Mouse (Mus musculus) CH12.LX (cell line): ENCODE data around the gene Itpr1. TPM values are rescaled to one million over a fixed set of nuclear protein-coding genes. Genes with fewer than 3 reads are reported as not detected.

Source experiments
- DNase-seq: peaks from one replicate; pipeline ENCODE4 v3.0.0-alpha.2; 2013; ENCODE audit errors: extremely low read depth
- H3K27ac ChIP-seq: 2 replicates; pipeline ENCODE4 v1.5.1; 2012; ENCODE audit warnings: low read depth, mild to moderate bottlenecking, control low read depth, moderate library complexity; ENCODE audit not compliant: insufficient read depth
- H3K27me3 ChIP-seq: replicated peaks from 2 replicates; pipeline ENCODE3; 2012; ENCODE audit warnings: inconsistent platforms
- H3K36me3 ChIP-seq, 2 experiments: replicated peaks in 1 of 2; 2 replicates each; pipeline versions ENCODE3 to v1.6.1; 2012; ENCODE audit warnings: inconsistent platforms in 1 of 2, low read length in 1 of 2, mild to moderate bottlenecking in 1 of 2, mixed read lengths in 1 of 2, moderate library complexity in 1 of 2; ENCODE audit not compliant: control insufficient read depth in 1 of 2, insufficient read depth in 1 of 2
- H3K4me1 ChIP-seq, 2 experiments: 2 replicates each; pipeline ENCODE4 v1.6.1; 2012; ENCODE audit warnings: inconsistent platforms in 1 of 2, moderate library complexity in 1 of 2; ENCODE audit not compliant: insufficient read depth in 2 of 2, control insufficient read depth in 1 of 2
- H3K4me2 ChIP-seq: 2 replicates; pipeline ENCODE4 v1.6.1; 2012; ENCODE audit warnings: low read depth, mild to moderate bottlenecking, control low read depth; ENCODE audit not compliant: poor library complexity, insufficient read depth, severe bottlenecking
- H3K4me3 ChIP-seq, 3 experiments: fragments of 150-350 bp in 1 of 3; sonication (generic) in 1 of 3; replicated peaks in 1 of 3; 2 replicates each; pipeline versions ENCODE3 to v1.5.1; 2011 to 2012; ENCODE audit warnings: low read depth in 2 of 3, low read length in 2 of 3, mild to moderate bottlenecking in 2 of 3, moderate library complexity in 2 of 3, control low read depth in 1 of 3, improper control_type of control experiment in 1 of 3, inconsistent platforms in 1 of 3, mixed read lengths in 1 of 3; ENCODE audit not compliant: poor library complexity in 1 of 3
- H3K79me2 ChIP-seq: replicated peaks from 2 replicates; pipeline ENCODE4 v1.6.1; 2012; ENCODE audit warnings: mild to moderate bottlenecking, moderate library complexity; ENCODE audit not compliant: control insufficient read depth, poor library complexity, insufficient read depth, severe bottlenecking; ENCODE audit errors: extremely low read depth
- H3K9ac ChIP-seq: 2 replicates; pipeline ENCODE4 v1.6.1; 2012; ENCODE audit warnings: low read depth, mild to moderate bottlenecking, control low read depth, moderate library complexity; ENCODE audit not compliant: insufficient read depth
- H3K9me3 ChIP-seq: replicated peaks from 2 replicates; pipeline ENCODE3; 2012; ENCODE audit warnings: low read length, inconsistent platforms, mixed read lengths
- BHLHE40 ChIP-seq: IDR thresholded peaks from 2 replicates; pipeline ENCODE4 v1.6.1; 2011; ENCODE audit warnings: mild to moderate bottlenecking, low read depth, low read length, improper control_type of control experiment
- CHD1 ChIP-seq: IDR thresholded peaks from 2 replicates; pipeline ENCODE4 v1.6.1; 2012; ENCODE audit warnings: low read depth, low read length, improper control_type of control experiment, inconsistent platforms
- CHD2 ChIP-seq: IDR thresholded peaks from 2 replicates; pipeline ENCODE4 v1.6.1; 2011; ENCODE audit warnings: low read length, improper control_type of control experiment
- CTCF ChIP-seq, 2 experiments: IDR thresholded peaks in 1 of 2; conservative IDR thresholded peaks in 1 of 2; 2 replicates each; pipeline ENCODE4 v1.5.1; 2011 to 2012; ENCODE audit warnings: low read depth in 2 of 2, low read length in 2 of 2, improper control_type of control experiment in 1 of 2, inconsistent platforms in 1 of 2, mild to moderate bottlenecking in 1 of 2, moderate library complexity in 1 of 2
- E2F4 ChIP-seq: IDR thresholded peaks from 2 replicates; pipeline ENCODE4 v1.6.1; 2011; ENCODE audit warnings: low read depth, low read length, improper control_type of control experiment; ENCODE audit not compliant: insufficient replicate concordance
- EP300 ChIP-seq: IDR thresholded peaks from 2 replicates; pipeline ENCODE4 v1.6.1; 2011; ENCODE audit warnings: low read length, improper control_type of control experiment
- ETS1 ChIP-seq: conservative IDR thresholded peaks from 2 replicates; pipeline ENCODE4 v1.6.1; 2012; ENCODE audit warnings: low read depth, mild to moderate bottlenecking, inconsistent platforms, low read length, improper control_type of control experiment, moderate library complexity
- GABPA ChIP-seq: IDR thresholded peaks from 2 replicates; pipeline ENCODE4 v1.6.1; 2012; ENCODE audit warnings: low read depth, low read length, improper control_type of control experiment, inconsistent platforms; ENCODE audit not compliant: insufficient replicate concordance
- HCFC1 ChIP-seq: IDR thresholded peaks from 2 replicates; pipeline ENCODE4 v1.6.1; 2012; ENCODE audit warnings: low read depth, mild to moderate bottlenecking, inconsistent platforms, low read length, improper control_type of control experiment
- IRF4 ChIP-seq: IDR thresholded peaks from 2 replicates; pipeline ENCODE4 v1.6.1; 2014; ENCODE audit warnings: low read depth, mild to moderate bottlenecking, inconsistent platforms, low read length, improper control_type of control experiment
- JUN ChIP-seq: IDR thresholded peaks from 2 replicates; pipeline ENCODE4 v1.6.1; 2011; ENCODE audit warnings: low read depth, mild to moderate bottlenecking, low read length, improper control_type of control experiment, moderate library complexity; ENCODE audit not compliant: insufficient read depth
- JUND ChIP-seq: conservative IDR thresholded peaks from 2 replicates; pipeline ENCODE4 v1.6.1; 2011; ENCODE audit warnings: low read depth, low read length, improper control_type of control experiment
- KAT2A ChIP-seq: IDR thresholded peaks from 2 replicates; pipeline ENCODE4 v1.6.1; 2012; ENCODE audit warnings: low read length, improper control_type of control experiment, inconsistent platforms; ENCODE audit not compliant: insufficient replicate concordance
- MAX ChIP-seq: IDR thresholded peaks from 2 replicates; pipeline ENCODE4 v1.6.1; 2011; ENCODE audit warnings: low read length, improper control_type of control experiment
- MAZ ChIP-seq: IDR thresholded peaks from 2 replicates; pipeline ENCODE4 v1.6.1; 2012; ENCODE audit warnings: low read depth, mild to moderate bottlenecking, inconsistent platforms, low read length, improper control_type of control experiment, moderate library complexity
- MEF2A ChIP-seq: IDR thresholded peaks from 2 replicates; pipeline ENCODE4 v1.6.1; 2014; ENCODE audit warnings: low read depth, mild to moderate bottlenecking, inconsistent platforms, low read length, improper control_type of control experiment, borderline replicate concordance
- MXI1 ChIP-seq: IDR thresholded peaks from 2 replicates; pipeline ENCODE4 v1.6.1; 2011; ENCODE audit warnings: mild to moderate bottlenecking, low read depth, low read length, improper control_type of control experiment
- MYC ChIP-seq: IDR thresholded peaks from 2 replicates; pipeline ENCODE4 v1.6.1; 2011; ENCODE audit warnings: low read depth, mild to moderate bottlenecking, improper control_type of control experiment, low read length
- NELFE ChIP-seq: IDR thresholded peaks from 2 replicates; pipeline ENCODE4 v1.6.1; 2011; ENCODE audit warnings: low read depth, low read length, improper control_type of control experiment
- NRF1 ChIP-seq: IDR thresholded peaks from 2 replicates; pipeline ENCODE4 v1.6.1; 2014; ENCODE audit warnings: low read depth, mild to moderate bottlenecking, inconsistent platforms, low read length, improper control_type of control experiment, moderate library complexity
- PAX5 ChIP-seq: IDR thresholded peaks from 2 replicates; pipeline ENCODE4 v1.6.1; 2012; ENCODE audit warnings: low read length, inconsistent platforms, mixed read lengths
- POLR2A ChIP-seq: IDR thresholded peaks from 2 replicates; pipeline ENCODE4 v1.6.1; 2011; ENCODE audit warnings: low read depth, mild to moderate bottlenecking, improper control_type of control experiment, low read length
- POLR2AphosphoS2 ChIP-seq: IDR thresholded peaks from 2 replicates; pipeline ENCODE4 v1.6.1; 2011; ENCODE audit warnings: low read depth, low read length, improper control_type of control experiment
- RAD21 ChIP-seq: IDR thresholded peaks from 2 replicates; pipeline ENCODE4 v1.6.1; 2011; ENCODE audit warnings: low read depth, mild to moderate bottlenecking, low read length, improper control_type of control experiment, moderate library complexity
- RCOR1 ChIP-seq: conservative IDR thresholded peaks from 2 replicates; pipeline ENCODE4 v1.6.1; 2012; ENCODE audit warnings: low read depth, mild to moderate bottlenecking, inconsistent platforms, low read length, improper control_type of control experiment
- SIN3A ChIP-seq: IDR thresholded peaks from 2 replicates; pipeline ENCODE4 v1.6.1; 2012; ENCODE audit warnings: low read length, improper control_type of control experiment, inconsistent platforms
- SMC3 ChIP-seq: IDR thresholded peaks from 2 replicates; pipeline ENCODE4 v1.6.1; 2011; ENCODE audit warnings: low read depth, low read length, improper control_type of control experiment
- TBP ChIP-seq: conservative IDR thresholded peaks from 2 replicates; pipeline ENCODE4 v1.6.1; 2011; ENCODE audit warnings: low read depth, low read length, improper control_type of control experiment
- TCF12 ChIP-seq: IDR thresholded peaks from 2 replicates; pipeline ENCODE4 v1.6.1; 2014; ENCODE audit warnings: low read depth, mild to moderate bottlenecking, inconsistent platforms, low read length, improper control_type of control experiment
- UBTF ChIP-seq: IDR thresholded peaks from 2 replicates; pipeline ENCODE4 v1.6.1; 2012; ENCODE audit warnings: low read depth, mild to moderate bottlenecking, inconsistent platforms, low read length, improper control_type of control experiment, moderate library complexity
- USF1 ChIP-seq: IDR thresholded peaks from 2 replicates; pipeline ENCODE4 v1.6.1; 2014; ENCODE audit warnings: low read depth, mild to moderate bottlenecking, inconsistent platforms, low read length, improper control_type of control experiment
- USF2 ChIP-seq: conservative IDR thresholded peaks from 2 replicates; pipeline ENCODE4 v1.6.1; 2011; ENCODE audit warnings: low read depth, low read length, improper control_type of control experiment
- ZC3H11A ChIP-seq: IDR thresholded peaks from 2 replicates; pipeline ENCODE4 v1.6.1; 2012; ENCODE audit warnings: low read depth, mild to moderate bottlenecking, inconsistent platforms, low read length, improper control_type of control experiment
- ZKSCAN1 ChIP-seq: IDR thresholded peaks from 2 replicates; pipeline ENCODE4 v1.6.1; 2012; ENCODE audit warnings: low read depth, inconsistent platforms, low read length, improper control_type of control experiment, borderline replicate concordance
- ZMIZ1 ChIP-seq: IDR thresholded peaks from 2 replicates; pipeline ENCODE4 v1.6.1; 2012; ENCODE audit warnings: low read depth, mild to moderate bottlenecking, inconsistent platforms, low read length, improper control_type of control experiment
- ZNF384 ChIP-seq: IDR thresholded peaks from 2 replicates; pipeline ENCODE4 v1.6.1; 2012; ENCODE audit warnings: low read depth, low read length, improper control_type of control experiment, inconsistent platforms
- dilution Hi-C: fragments of 300-500 bp; cut with MboI; formaldehyde crosslinking; loops from 2 replicates; pipeline ENCODE4 v1.14.3; 2020; ENCODE audit warnings: low sequenced_read_pairs; ENCODE audit not compliant: extremely low pct_unique_long_range_greater_than_20kb, extremely low pct_ligation_motif_present
- in situ Hi-C: fragments of 300-500 bp; cut with MboI; formaldehyde crosslinking; loops from 3 replicates; pipeline ENCODE4 v1.14.3; 2019; ENCODE audit warnings: low sequenced_read_pairs, low pct_ligation_motif_present, low pct_unique_long_range_greater_than_20kb, mixed read lengths
- polyA plus RNA-seq: library from polyadenylated mRNA; unstranded; fragments of >175 nt; gene quantifications from 2 replicates; pipeline ENCODE4 v1.2.1, GENCODE M21; 2012; ENCODE audit warnings: low read depth; ENCODE audit not compliant: insufficient read length
- total RNA-seq, 2 experiments: library from RNA; depleted of rRNA; stranded (reverse); fragments of 300-350 nt in 1 of 2; fragments of >200 nt in 1 of 2; gene quantifications; 2 replicates each; pipeline ENCODE4 v1.2.3; 2012 to 2014

Itpr1 gene
- total and polyA plus RNA-seq, 3 experiments: 42.8 to 73.1 (median 53.4) TPM

DNA sequence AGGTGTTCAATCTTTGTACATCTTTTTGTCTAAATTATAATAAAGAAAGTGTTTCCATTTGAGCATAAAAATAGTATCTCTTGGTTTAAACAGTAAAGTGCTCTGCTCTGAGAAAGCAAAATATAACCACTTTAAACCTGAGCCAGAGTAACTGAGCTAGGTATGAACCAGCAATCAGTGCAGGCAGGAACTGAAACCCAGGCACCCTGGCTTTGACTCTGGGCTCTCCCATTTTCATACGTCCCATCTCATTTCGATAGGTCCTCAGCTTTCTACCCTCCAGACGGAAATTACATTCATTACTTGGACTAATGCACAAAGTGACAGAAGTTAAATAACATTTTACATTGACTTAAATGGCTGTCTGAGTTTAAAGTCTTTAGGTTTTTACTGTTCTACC lies 335.5 kb downstream of the Itpr1 start (continued):
- TF ChIP-seq GABPA (no peak), UBTF (no peak), USF2 (no peak), MAZ (0 out of 2 replicates have a peak, but pooled peaks have one; percentile 20), TBP (peak; percentile 84), SMC3 (0 out of 2 replicates have a peak, but pooled peaks have one; percentile 2), JUND (no peak)

DNA sequence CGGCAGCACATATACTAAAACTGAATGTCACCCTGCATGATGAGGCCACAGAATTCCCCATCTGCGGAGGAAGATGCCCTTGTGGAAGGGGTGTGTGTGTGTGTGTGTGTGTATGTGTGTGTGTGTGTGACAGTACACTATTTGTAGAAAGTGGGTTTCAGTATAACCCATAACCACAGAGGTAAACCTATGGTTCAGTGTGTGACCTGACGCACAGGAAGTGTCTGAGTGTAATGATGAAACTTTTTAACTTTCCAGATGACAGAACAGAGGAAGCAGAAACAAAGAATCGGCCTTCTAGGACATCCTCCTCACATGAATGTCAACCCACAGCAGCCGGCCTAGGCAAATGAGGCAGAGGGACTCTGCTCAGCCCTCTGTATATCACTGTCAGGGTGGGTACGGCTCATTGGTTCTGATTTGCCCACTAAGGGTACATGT lies 336.6 kb downstream of the Itpr1 start:
- Histone ChIP-seq H3K9ac (no peak overlapping the region), H3K9me3 (no peaks in the 10 kb centered on the region), H3K4me2 (peak overlapping the region; percentile 80; the same call in 1 of the 2 replicates), H3K4me1 (peaks cover 40 to 83% of the 10 kb centered on the region in 2 experiments), H3K36me3 (peaks cover 0 to 32% of the 10 kb centered on the region in 2 experiments), H3K79me2 (no peaks in the 10 kb centered on the region), H3K27ac (peak overlapping the region; percentile 94), H3K27me3 (no peaks in the 10 kb centered on the region), H3K4me3 (no peak overlapping the region)
- dilution Hi-C loops: no loop called here
- in situ Hi-C loops: no loop called here
- peak; percentile 95 for DNase-seq
- no peak for TF ChIP-seq ZKSCAN1
- TF ChIP-seq POLR2A: peak; percentile 39; the same call in 1 of the 2 replicates
- peak; percentile 46; the same call in 1 of the 2 replicates for TF ChIP-seq MXI1
- 0 out of 2 replicates have a peak, but pooled peaks have one; percentile 15 for TF ChIP-seq USF2
- TF ChIP-seq CTCF (conservative IDR thresholded peaks at IDR 0.05 in 1 of 2, IDR thresholded peaks at IDR 0.05 in 1 of 2; ENCODE audit: low read depth in 2 of 2, low read length in 2 of 2): no peak
- 0 out of 2 replicates have a peak, but pooled peaks have one; percentile 7 for TF ChIP-seq ZMIZ1
- peak; percentile 99 for TF ChIP-seq ETS1
- TF ChIP-seq NRF1: no peak
- TF ChIP-seq NELFE: no peak
- no peak for TF ChIP-seq ZC3H11A
- TF ChIP-seq MEF2A: peak; percentile 98
- no peak for TF ChIP-seq KAT2A
- TF ChIP-seq SMC3: peak; percentile 33
- TF ChIP-seq CHD1: no peak
- no peak for TF ChIP-seq POLR2AphosphoS2
- TF ChIP-seq IRF4: peak; percentile 94
- TF ChIP-seq JUND: peak; percentile 86
- TF ChIP-seq SIN3A: peak; percentile 82
- peak; percentile 97 for TF ChIP-seq TCF12
- peak; percentile 99 for TF ChIP-seq BHLHE40
- TF ChIP-seq UBTF: 0 out of 2 replicates have a peak, but pooled peaks have one; percentile 64
- peak; percentile 52 for TF ChIP-seq HCFC1
- no peak; the same call in 1 of the 2 replicates for TF ChIP-seq RAD21
- 0 out of 2 replicates have a peak, but pooled peaks have one; percentile 44 for TF ChIP-seq TBP
- peak; percentile 74 for TF ChIP-seq JUN
- peak; percentile 96 for TF ChIP-seq EP300
- no peak for TF ChIP-seq ZNF384
- TF ChIP-seq CHD2: peak; percentile 86
- no peak for TF ChIP-seq USF1
- TF ChIP-seq MAX: no peak; the same call in 1 of the 2 replicates
- no peak for TF ChIP-seq PAX5
- peak; percentile 92 for TF ChIP-seq MAZ
- no peak for TF ChIP-seq GABPA
- peak; percentile 87; the same call in 1 of the 2 replicates for TF ChIP-seq RCOR1
- peak; percentile 72; the same call in 1 of the 2 replicates for TF ChIP-seq MYC
- no peak for TF ChIP-seq E2F4
